Mouse (Mus musculus): ENCODE measurements around the gene Tppp2. TPM values are rescaled to one million over a fixed set of nuclear protein-coding genes. Genes with fewer than 3 reads are reported as not detected.
"Not testable (repeated sequence)": the region's sequence is repeated elsewhere in the genome, so short reads cannot be mapped to it uniquely, and the experiment has no call there.

Tppp2 gene
- polyA plus RNA-seq, 1 experiment from 2014 or later = not detected

GRCm38 (mm10) chr14:51913960-51914762, 4.1 kb upstream of the Tppp2 start, which contains the start of gene Ndrg2:
Gene Ndrg2 (minus strand): TSS chr14:51914158.
- no peaks in the 10 kb centered on the region for H3K9me3 ChIP-seq
- no peaks in the 10 kb centered on the region for H3K36me3 ChIP-seq (replicated peaks)
- H3K4me1 ChIP-seq = peaks cover 30% of the 10 kb centered on the region
- DNase-seq (ENCODE audit: low spot score) = peak; percentile 54
- peak within 1 kb of the TSS; percentile 74 for H3K27ac ChIP-seq (replicated peaks)
- peaks cover 47% of the 10 kb centered on the region for H3K27me3 ChIP-seq (replicated peaks; ENCODE audit: low read depth, poor library complexity, severe bottlenecking)
- H3K4me3 ChIP-seq = peak within 1 kb of the TSS; percentile 76
- 2% methylated on average over 23 of the region's 23 CpGs for WGBS

- WGBS = 44% methylated on average over 3 of the region's 3 CpGs
- H3K9me3 ChIP-seq = no peaks in the 10 kb centered on the region
- peaks cover 30% of the 10 kb centered on the region for H3K4me1 ChIP-seq
- peaks cover 46% of the 10 kb centered on the region for H3K27me3 ChIP-seq (replicated peaks; ENCODE audit: low read depth, poor library complexity, severe bottlenecking)
- H3K27ac ChIP-seq (replicated peaks) = no peak overlapping the region
- DNase-seq (ENCODE audit: low spot score) = no peak
- H3K4me3 ChIP-seq = no peak overlapping the region
- H3K36me3 ChIP-seq (replicated peaks) = no peaks in the 10 kb centered on the region
Observed at GRCm38 (mm10) chr14:51915030-51915429, 3.2 kb upstream of the Tppp2 start.

- Histone ChIP-seq H3K27ac (replicated peaks) (no peak overlapping the region), H3K4me3 (no peak overlapping the region), H3K36me3 (replicated peaks) (no peaks in the 10 kb centered on the region), H3K27me3 (replicated peaks; ENCODE audit: low read depth, poor library complexity, severe bottlenecking) (peaks cover 33% of the 10 kb centered on the region), H3K4me1 (peaks cover 30% of the 10 kb centered on the region), H3K9me3 (no peaks in the 10 kb centered on the region)
- WGBS = 85% methylated on average over 4 of the region's 4 CpGs
- no peak for DNase-seq (ENCODE audit: low spot score)
Observed at GRCm38 (mm10) chr14:51916539-51916938, 1.7 kb upstream of the Tppp2 start.

GRCm38 (mm10) chr14:51918966-51919365, 741 bp downstream of the Tppp2 start:
- H3K9me3 ChIP-seq = no peaks in the 10 kb centered on the region
- no peak overlapping the region for H3K27ac ChIP-seq (replicated peaks)
- 90% methylated on average over 4 of the region's 4 CpGs for WGBS
- no peak for DNase-seq (ENCODE audit: low spot score)
- peaks cover 13% of the 10 kb centered on the region for H3K27me3 ChIP-seq (replicated peaks; ENCODE audit: low read depth, poor library complexity, severe bottlenecking)
- no peaks in the 10 kb centered on the region for H3K36me3 ChIP-seq (replicated peaks)
- no peak overlapping the region for H3K4me3 ChIP-seq
- H3K4me1 ChIP-seq = peaks cover 19% of the 10 kb centered on the region

GRCm38 (mm10) chr14:51921759-51922570, 3.7 kb downstream of the Tppp2 start:
- DNase-seq (ENCODE audit: low spot score) = no peak
- no peak overlapping the region for H3K4me3 ChIP-seq
- H3K27me3 ChIP-seq (replicated peaks; ENCODE audit: low read depth, poor library complexity, severe bottlenecking) = no peaks in the 10 kb centered on the region
- H3K4me1 ChIP-seq = peaks cover 10% of the 10 kb centered on the region; the same call in 1 of the 2 replicates
- 86% methylated on average over 16 of the region's 16 CpGs for WGBS
- H3K27ac ChIP-seq (replicated peaks) = no peak overlapping the region
- H3K9me3 ChIP-seq = no peaks in the 10 kb centered on the region
- H3K36me3 ChIP-seq (replicated peaks) = no peaks in the 10 kb centered on the region

GRCm38 (mm10) chr14:51922571-51922865, 4.3 kb downstream of the Tppp2 start, which contains the start of gene Rnase13:
Gene Rnase13 (minus strand): TSS chr14:51922773.
- H3K27ac ChIP-seq (replicated peaks) = no peak within 1 kb of the TSS
- WGBS = 92% methylated on average over 7 of the region's 7 CpGs

GRCm38 (mm10) chr14:51922910-51923309, 4.7 kb downstream of the Tppp2 start:
- no peak overlapping the region for H3K4me3 ChIP-seq
- DNase-seq (ENCODE audit: low spot score) = no peak
- 77% methylated on average over 2 of the region's 2 CpGs for WGBS
- no peaks in the 10 kb centered on the region for H3K36me3 ChIP-seq (replicated peaks)
- H3K27ac ChIP-seq (replicated peaks) = no peak overlapping the region
- H3K9me3 ChIP-seq = no peaks in the 10 kb centered on the region
- H3K27me3 ChIP-seq (replicated peaks; ENCODE audit: low read depth, poor library complexity, severe bottlenecking) = no peaks in the 10 kb centered on the region
- peaks cover 10% of the 10 kb centered on the region; the same call in 1 of the 2 replicates for H3K4me1 ChIP-seq

More at GRCm38 (mm10) chr14:51922571-51922865, 4.3 kb downstream of the Tppp2 start, which contains the start of gene Rnase13:
- Histone ChIP-seq H3K4me3 (no peak within 1 kb of the TSS), H3K36me3 (replicated peaks) (no peaks in the 10 kb centered on the region), H3K27me3 (replicated peaks; ENCODE audit: low read depth, poor library complexity, severe bottlenecking) (no peaks in the 10 kb centered on the region), H3K9me3 (no peaks in the 10 kb centered on the region), H3K4me1 (peaks cover 10% of the 10 kb centered on the region; the same call in 1 of the 2 replicates)
- DNase-seq (ENCODE audit: low spot score) = no peak

GRCm38 (mm10) chr14:51923492-51923891, 5.3 kb downstream of the Tppp2 start:
- H3K36me3 ChIP-seq (replicated peaks) = no peaks in the 10 kb centered on the region
- no peak for DNase-seq (ENCODE audit: low spot score)
- WGBS = 73% methylated on average over 4 of the region's 4 CpGs

GRCm38 (mm10) chr14:51926930-51927329, 8.7 kb downstream of the Tppp2 start:
- not testable (repeated sequence) for H3K36me3 ChIP-seq (replicated peaks); H3K4me3 ChIP-seq; H3K27me3 ChIP-seq (replicated peaks; ENCODE audit: low read depth, poor library complexity, severe bottlenecking); H3K9me3 ChIP-seq; H3K27ac ChIP-seq (replicated peaks); DNase-seq (ENCODE audit: low spot score)
- WGBS = 94% methylated on average over 11 of the region's 11 CpGs
- peaks cover 19% of the 10 kb centered on the region; the same call in 1 of the 2 replicates for H3K4me1 ChIP-seq

More at GRCm38 (mm10) chr14:51923492-51923891, 5.3 kb downstream of the Tppp2 start:
- no peaks in the 10 kb centered on the region for H3K27me3 ChIP-seq (replicated peaks; ENCODE audit: low read depth, poor library complexity, severe bottlenecking)
- no peak overlapping the region for H3K4me3 ChIP-seq
- H3K27ac ChIP-seq (replicated peaks) = no peak overlapping the region
- H3K9me3 ChIP-seq = no peaks in the 10 kb centered on the region
- H3K4me1 ChIP-seq = peaks cover 10% of the 10 kb centered on the region; the same call in 1 of the 2 replicates

- Histone ChIP-seq H3K27ac (replicated peaks) (no peak overlapping the region), H3K36me3 (replicated peaks) (no peaks in the 10 kb centered on the region), H3K4me1 (peaks cover 9% of the 10 kb centered on the region; the same call in 1 of the 2 replicates), H3K9me3 (no peaks in the 10 kb centered on the region), H3K27me3 (replicated peaks; ENCODE audit: low read depth, poor library complexity, severe bottlenecking) (no peaks in the 10 kb centered on the region), H3K4me3 (no peak overlapping the region)
- DNase-seq (ENCODE audit: low spot score) = no peak
- WGBS = 82% methylated on average over 8 of the region's 8 CpGs
Observed at GRCm38 (mm10) chr14:51929309-51929943, 11.2 kb downstream of the Tppp2 start.

GRCm38 (mm10) chr14:51929968-51930367, 11.7 kb downstream of the Tppp2 start:
- H3K36me3 ChIP-seq (replicated peaks) = no peaks in the 10 kb centered on the region
- no peak overlapping the region for H3K27ac ChIP-seq (replicated peaks)
- H3K27me3 ChIP-seq (replicated peaks; ENCODE audit: low read depth, poor library complexity, severe bottlenecking) = no peaks in the 10 kb centered on the region
- no peaks in the 10 kb centered on the region for H3K9me3 ChIP-seq
- no peak for DNase-seq (ENCODE audit: low spot score)
- H3K4me3 ChIP-seq = no peak overlapping the region
- H3K4me1 ChIP-seq = peaks cover 9% of the 10 kb centered on the region; the same call in 1 of the 2 replicates
- 63% methylated on average over 9 of the region's 9 CpGs for WGBS

GRCm38 (mm10) chr14:51930824-51931223, 12.6 kb downstream of the Tppp2 start:
- no peak overlapping the region for H3K27ac ChIP-seq (replicated peaks)
- no peak overlapping the region for H3K4me3 ChIP-seq
- H3K9me3 ChIP-seq = no peaks in the 10 kb centered on the region
- peak; percentile 60 for DNase-seq (ENCODE audit: low spot score)
- H3K36me3 ChIP-seq (replicated peaks) = no peaks in the 10 kb centered on the region
- H3K4me1 ChIP-seq = peaks cover 9% of the 10 kb centered on the region; the same call in 1 of the 2 replicates
- WGBS = 40% methylated on average over 5 of the region's 5 CpGs
- no peaks in the 10 kb centered on the region for H3K27me3 ChIP-seq (replicated peaks; ENCODE audit: low read depth, poor library complexity, severe bottlenecking)

Measured in embryonic facial prominence, embryonic 10.5 days (tissue).